Mouse (Mus musculus): ENCODE measurements around the gene Enox1. TPM values are rescaled to one million over a fixed set of nuclear protein-coding genes. Genes with fewer than 3 reads are reported as not detected.
A peak's percentile ranks its signal among the peaks of the same experiment; 100 is the strongest.

Gene Enox1
- polyA plus RNA-seq, 1 experiment, result 1.1 TPM

DNA sequence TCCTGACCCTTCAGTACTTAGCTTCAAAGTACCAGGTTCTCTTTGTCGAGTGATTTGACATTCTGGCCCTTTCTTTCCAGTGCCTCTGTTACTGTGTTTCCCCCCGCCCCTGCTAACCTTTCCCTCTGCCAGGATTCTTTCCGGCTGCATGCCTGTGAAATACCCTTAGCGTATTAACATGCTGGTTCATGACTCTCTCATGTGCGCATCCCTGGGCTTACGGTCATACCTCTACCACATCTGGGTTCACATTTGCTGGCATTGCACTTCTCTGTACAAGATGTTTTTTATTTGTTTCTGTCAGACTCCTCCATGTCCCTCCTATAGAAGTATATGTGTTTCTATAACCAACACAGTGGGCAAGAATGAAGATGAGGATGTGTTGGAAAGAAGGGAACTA, 11.6 kb downstream of the Enox1 start:
- Histone ChIP-seq H3K27me3 (replicated peaks; ENCODE audit: control insufficient read depth, insufficient read depth, low read length) (no peaks in the 10 kb centered on the region), H3K4me3 (ENCODE audit: insufficient read depth, low read depth, low read length) (no peak overlapping the region), H3K27ac (ENCODE audit: insufficient read depth, low read depth, low read length) (no peak overlapping the region), H3K4me1 (ENCODE audit: control insufficient read depth, insufficient read depth, low read length) (no peaks in the 10 kb centered on the region), H3K36me3 (ENCODE audit: control insufficient read depth, insufficient read depth, low read length) (no peaks in the 10 kb centered on the region)
- TF ChIP-seq CTCF (conservative IDR thresholded peaks at IDR 0.05; ENCODE audit: insufficient read depth, insufficient read length, low read depth, low read length) (no peak), POLR2A (IDR thresholded peaks at IDR 0.05; ENCODE audit: low read depth, low read length) (no peak)
- no peak for DNase-seq
- 93% methylated on average over 6 of the region's 6 CpGs for WGBS

DNA sequence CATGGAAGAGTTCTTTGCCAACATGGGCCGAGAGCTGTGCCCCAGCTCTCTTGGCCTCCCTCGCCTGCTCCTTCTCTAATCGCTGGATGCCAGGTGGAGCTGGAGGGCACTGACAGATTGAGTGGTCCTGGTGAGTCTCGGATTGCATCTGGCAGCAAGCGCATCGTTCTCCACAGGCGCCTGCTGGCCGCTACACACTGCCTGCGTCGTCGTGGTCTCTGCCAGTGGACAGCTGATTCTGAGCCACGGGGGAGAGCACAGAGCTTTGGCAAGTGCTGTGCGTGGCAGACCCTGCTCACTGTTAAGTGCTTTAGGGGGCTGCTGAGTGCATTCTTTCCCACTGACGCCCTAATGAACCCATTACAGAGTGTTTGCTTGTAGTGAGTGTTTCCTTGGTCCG, 17.9 kb downstream of the Enox1 start:
- TF ChIP-seq POLR2A (IDR thresholded peaks at IDR 0.05; ENCODE audit: low read depth, low read length) (no peak), CTCF (conservative IDR thresholded peaks at IDR 0.05; ENCODE audit: insufficient read depth, insufficient read length, low read depth, low read length) (no peak)
- Histone ChIP-seq H3K27me3 (replicated peaks; ENCODE audit: control insufficient read depth, insufficient read depth, low read length) (no peaks in the 10 kb centered on the region), H3K36me3 (ENCODE audit: control insufficient read depth, insufficient read depth, low read length) (no peaks in the 10 kb centered on the region), H3K4me1 (ENCODE audit: control insufficient read depth, insufficient read depth, low read length) (no peaks in the 10 kb centered on the region), H3K4me3 (ENCODE audit: insufficient read depth, low read depth, low read length) (no peak overlapping the region), H3K27ac (ENCODE audit: insufficient read depth, low read depth, low read length) (no peak overlapping the region)
- 54% methylated on average over 15 of the region's 15 CpGs for WGBS
- DNase-seq, result no peak

DNA sequence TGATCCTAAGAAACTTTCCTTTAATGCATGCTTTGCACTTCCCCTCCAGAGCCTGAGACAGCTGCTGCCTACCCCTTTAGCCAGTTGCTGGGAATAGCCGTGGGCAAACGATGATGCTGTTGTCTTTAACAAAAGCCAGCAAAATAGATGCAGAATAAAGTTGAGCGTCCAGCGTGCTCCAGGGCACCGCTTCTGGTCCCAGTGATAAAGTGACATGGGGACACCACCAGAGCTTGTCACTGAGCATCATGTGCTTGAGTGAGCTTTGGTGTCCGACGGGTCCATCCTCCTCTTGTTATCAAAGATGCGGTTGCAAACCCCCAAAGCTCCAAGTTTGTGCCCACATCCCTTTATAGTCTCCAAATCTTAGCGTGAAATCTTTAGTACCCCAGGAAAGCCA, 18.4 kb downstream of the Enox1 start:
- H3K36me3 ChIP-seq (ENCODE audit: control insufficient read depth, insufficient read depth, low read length), result no peaks in the 10 kb centered on the region
- no peaks in the 10 kb centered on the region for H3K27me3 ChIP-seq (replicated peaks; ENCODE audit: control insufficient read depth, insufficient read depth, low read length)
- no peaks in the 10 kb centered on the region for H3K4me1 ChIP-seq (ENCODE audit: control insufficient read depth, insufficient read depth, low read length)
- no peak overlapping the region for H3K4me3 ChIP-seq (ENCODE audit: insufficient read depth, low read depth, low read length)
- H3K27ac ChIP-seq (ENCODE audit: insufficient read depth, low read depth, low read length), result no peak overlapping the region
- WGBS, result 73% methylated on average over 9 of the region's 9 CpGs
- no peak for DNase-seq
- no peak for TF ChIP-seq POLR2A (IDR thresholded peaks at IDR 0.05; ENCODE audit: low read depth, low read length)
- no peak for TF ChIP-seq CTCF (conservative IDR thresholded peaks at IDR 0.05; ENCODE audit: insufficient read depth, insufficient read length, low read depth, low read length)

DNA sequence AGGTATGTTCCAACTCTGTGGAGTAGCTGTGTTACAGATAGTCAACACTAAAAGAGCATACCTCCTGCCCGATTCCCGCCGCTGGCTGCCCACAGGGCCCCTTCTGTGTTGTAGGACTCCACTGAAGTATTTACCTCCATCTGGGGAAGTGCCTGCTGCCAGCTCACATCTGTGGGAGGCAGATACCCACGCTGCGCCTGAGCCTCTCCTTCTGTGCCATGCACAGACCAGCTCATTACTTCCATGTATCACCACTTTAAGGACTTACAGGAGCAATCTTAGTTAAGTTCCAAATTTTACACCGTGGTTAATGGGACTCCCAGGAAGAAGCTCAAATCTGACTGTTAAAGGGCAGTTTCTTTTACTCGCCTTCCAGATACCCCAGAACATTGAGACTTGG, 23.7 kb downstream of the Enox1 start:
- no peak overlapping the region for H3K4me3 ChIP-seq (ENCODE audit: insufficient read depth, low read depth, low read length)
- WGBS, result 78% methylated on average over 7 of the region's 7 CpGs
- H3K36me3 ChIP-seq (ENCODE audit: control insufficient read depth, insufficient read depth, low read length), result no peaks in the 10 kb centered on the region
- H3K27ac ChIP-seq (ENCODE audit: insufficient read depth, low read depth, low read length), result no peak overlapping the region
- H3K27me3 ChIP-seq (replicated peaks; ENCODE audit: control insufficient read depth, insufficient read depth, low read length), result no peaks in the 10 kb centered on the region
- DNase-seq, result no peak
- no peak for TF ChIP-seq POLR2A (IDR thresholded peaks at IDR 0.05; ENCODE audit: low read depth, low read length)
- TF ChIP-seq CTCF (conservative IDR thresholded peaks at IDR 0.05; ENCODE audit: insufficient read depth, insufficient read length, low read depth, low read length), result no peak
- no peaks in the 10 kb centered on the region for H3K4me1 ChIP-seq (ENCODE audit: control insufficient read depth, insufficient read depth, low read length)

DNA sequence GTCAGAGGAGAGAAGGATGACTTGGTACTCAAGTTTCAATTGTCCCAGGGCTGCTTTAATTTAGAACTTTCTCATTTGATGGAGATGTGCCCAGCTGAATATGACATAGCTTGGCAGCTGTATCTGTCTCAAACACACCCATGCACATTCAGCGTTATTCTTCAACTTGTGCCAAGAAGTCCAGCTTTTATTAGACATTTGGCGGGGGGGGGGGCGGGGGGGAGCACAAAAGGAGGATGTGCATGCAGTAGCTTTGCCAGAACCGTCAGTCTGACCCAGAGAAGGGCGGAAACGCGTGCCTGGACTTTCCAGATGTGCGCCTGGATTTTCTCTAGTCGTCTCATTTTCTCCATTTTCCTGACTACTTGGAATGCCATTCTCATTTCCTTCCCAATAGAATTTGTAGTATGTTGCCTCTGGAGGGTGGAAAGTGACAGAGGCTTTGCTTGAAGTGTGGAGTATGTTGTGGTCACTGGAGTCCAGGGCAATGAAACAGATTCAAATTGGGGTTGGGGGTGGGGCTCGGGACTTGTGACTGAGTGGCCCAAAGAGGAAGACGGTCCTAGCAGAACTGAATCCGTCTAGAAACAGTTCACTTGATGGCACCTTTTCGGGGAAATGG, 24.3 kb downstream of the Enox1 start:
- Histone ChIP-seq H3K27ac (ENCODE audit: insufficient read depth, low read depth, low read length) (no peak overlapping the region), H3K4me1 (ENCODE audit: control insufficient read depth, insufficient read depth, low read length) (no peaks in the 10 kb centered on the region), H3K27me3 (replicated peaks; ENCODE audit: control insufficient read depth, insufficient read depth, low read length) (no peaks in the 10 kb centered on the region), H3K36me3 (ENCODE audit: control insufficient read depth, insufficient read depth, low read length) (no peaks in the 10 kb centered on the region), H3K4me3 (ENCODE audit: insufficient read depth, low read depth, low read length) (no peak overlapping the region)
- TF ChIP-seq POLR2A (IDR thresholded peaks at IDR 0.05; ENCODE audit: low read depth, low read length), result no peak
- TF ChIP-seq CTCF (conservative IDR thresholded peaks at IDR 0.05; ENCODE audit: insufficient read depth, insufficient read length, low read depth, low read length), result no peak
- peak; percentile 4 for DNase-seq
- WGBS, result 54% methylated on average over 13 of the region's 13 CpGs

DNA sequence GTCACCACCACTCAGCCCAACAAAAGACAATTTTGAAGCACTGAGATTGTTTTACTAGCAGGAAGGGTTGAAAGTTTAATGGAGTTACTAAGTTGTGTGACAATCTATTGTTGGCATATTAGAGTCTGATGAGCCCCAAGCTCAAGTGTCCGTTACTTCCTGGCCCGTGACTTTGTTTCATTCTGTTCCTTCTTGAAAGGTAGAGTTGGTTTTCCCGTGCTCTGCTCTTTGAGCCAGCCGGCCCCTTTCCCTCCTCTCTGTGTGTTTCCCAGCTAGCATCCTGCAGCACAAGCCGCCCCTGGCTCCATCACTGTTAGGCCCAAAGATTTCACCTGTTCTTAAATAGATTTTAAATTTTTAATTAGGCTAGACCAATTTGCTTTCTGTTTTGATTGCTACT, 26.9 kb downstream of the Enox1 start:
- WGBS, result 85% methylated on average over 5 of the region's 5 CpGs
- Histone ChIP-seq H3K27me3 (replicated peaks; ENCODE audit: control insufficient read depth, insufficient read depth, low read length) (no peaks in the 10 kb centered on the region), H3K4me3 (ENCODE audit: insufficient read depth, low read depth, low read length) (no peak overlapping the region), H3K4me1 (ENCODE audit: control insufficient read depth, insufficient read depth, low read length) (no peaks in the 10 kb centered on the region), H3K36me3 (ENCODE audit: control insufficient read depth, insufficient read depth, low read length) (no peaks in the 10 kb centered on the region), H3K27ac (ENCODE audit: insufficient read depth, low read depth, low read length) (no peak overlapping the region)
- DNase-seq, result no peak
- no peak for TF ChIP-seq CTCF (conservative IDR thresholded peaks at IDR 0.05; ENCODE audit: insufficient read depth, insufficient read length, low read depth, low read length)
- no peak for TF ChIP-seq POLR2A (IDR thresholded peaks at IDR 0.05; ENCODE audit: low read depth, low read length)

DNA sequence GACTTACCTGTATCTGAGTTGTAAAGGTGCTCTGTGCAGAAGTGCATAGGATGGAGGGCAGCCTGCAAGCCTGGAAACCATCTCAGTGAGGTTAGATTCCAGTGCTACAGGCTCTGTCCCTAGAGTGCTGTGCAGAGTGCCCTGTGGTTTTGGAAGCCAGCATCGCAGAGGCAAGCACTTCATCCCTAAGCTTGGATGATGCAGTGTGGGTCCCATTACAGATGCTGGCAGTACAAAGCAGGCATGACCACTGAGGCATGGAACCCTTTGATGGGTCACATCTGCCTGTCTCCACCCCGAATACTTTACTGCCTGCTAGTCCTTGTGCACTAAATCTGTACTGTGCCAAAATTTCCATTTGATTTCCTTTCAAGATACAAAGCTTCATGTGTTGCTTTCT, 33.6 kb downstream of the Enox1 start:
- Histone ChIP-seq H3K27me3 (replicated peaks; ENCODE audit: control insufficient read depth, insufficient read depth, low read length) (no peaks in the 10 kb centered on the region), H3K36me3 (ENCODE audit: control insufficient read depth, insufficient read depth, low read length) (no peaks in the 10 kb centered on the region), H3K4me1 (ENCODE audit: control insufficient read depth, insufficient read depth, low read length) (no peaks in the 10 kb centered on the region), H3K27ac (ENCODE audit: insufficient read depth, low read depth, low read length) (no peak overlapping the region), H3K4me3 (ENCODE audit: insufficient read depth, low read depth, low read length) (no peak overlapping the region)
- DNase-seq, result no peak
- TF ChIP-seq POLR2A (IDR thresholded peaks at IDR 0.05; ENCODE audit: low read depth, low read length), result no peak
- TF ChIP-seq CTCF (conservative IDR thresholded peaks at IDR 0.05; ENCODE audit: insufficient read depth, insufficient read length, low read depth, low read length), result no peak
- WGBS, result 36% methylated on average over 2 of the region's 2 CpGs

Data from kidney, adult 2 months (tissue).